Mouse (Mus musculus) spleen, adult 2 months (tissue): Measurements from ENCODE around the gene Grik5.
"Not testable (repeated sequence)": the region's sequence is repeated elsewhere in the genome, so short reads cannot be mapped to it uniquely, and the experiment has no call there.

Source experiments
- CTCF ChIP-seq: fragments of 200-500 bp; IDR thresholded peaks from 2 replicates; pipeline ENCODE4 v1.5.1; 2011; ENCODE audit warnings: mild to moderate bottlenecking, inconsistent platforms; ENCODE audit not compliant: insufficient read depth, insufficient read length, insufficient replicate concordance; ENCODE audit errors: extremely low read depth
- POLR2A ChIP-seq: fragments of 200-500 bp; IDR thresholded peaks from 2 replicates; pipeline ENCODE4 v1.6.1; 2011; ENCODE audit warnings: low read depth, low read length, inconsistent platforms

GRCm38 (mm10) chr7:25044599-25044998 is 27.5 kb downstream of the Grik5 start:
- TF ChIP-seq CTCF, POLR2A: not testable (repeated sequence)
